Mouse (Mus musculus) hindbrain, postnatal 0 days (tissue): ENCODE data around the gene Mcrip1. TPM values are rescaled to one million over a fixed set of nuclear protein-coding genes. Genes with fewer than 3 reads are reported as not detected.
A peak's percentile ranks its signal among the peaks of the same experiment; 100 is the strongest.

Experiments used
- ATAC-seq: fragments of 200-750 bp; cut with Nextera tagmentation; 2 replicates; pipeline ENCODE4 v1.8.0; 2017; ENCODE audit warnings: mild to moderate bottlenecking, moderate TSS enrichment, moderate library complexity
- DNase-seq: peaks from one replicate; pipeline ENCODE4 v3.0.0-alpha.2; 2015; ENCODE audit warnings: low spot score
- H3K27ac ChIP-seq: fragments of 300-500 bp; sonication (generic); 2 replicates; pipeline ENCODE4 v1.5.1; 2014; ENCODE audit warnings: mild to moderate bottlenecking
- H3K27me3 ChIP-seq: fragments of 300-500 bp; sonication (generic); 2 replicates; pipeline ENCODE4 v1.6.1; 2014; ENCODE audit warnings: low read length, mixed read lengths; ENCODE audit not compliant: insufficient read depth
- H3K36me3 ChIP-seq: fragments of 300-500 bp; sonication (generic); 2 replicates; pipeline ENCODE4 v1.6.1; 2014; ENCODE audit warnings: low read length, mixed read lengths; ENCODE audit not compliant: insufficient read depth
- H3K4me1 ChIP-seq: fragments of 300-500 bp; sonication (generic); 2 replicates; pipeline ENCODE4 v1.6.1; 2014; ENCODE audit warnings: antibody characterized with exemption, low read length, mixed read lengths; ENCODE audit not compliant: insufficient read depth
- H3K4me2 ChIP-seq: fragments of 300-500 bp; sonication (generic); 2 replicates; pipeline ENCODE4 v1.6.1; 2014; ENCODE audit warnings: low read depth, mild to moderate bottlenecking, low read length, moderate library complexity, mixed read lengths
- H3K4me3 ChIP-seq: fragments of 300-500 bp; sonication (generic); 2 replicates; pipeline ENCODE4 v1.5.1; 2014; ENCODE audit warnings: low read length
- H3K9ac ChIP-seq: fragments of 300-500 bp; sonication (generic); replicated peaks from 2 replicates; pipeline ENCODE4 v1.6.1; 2014; ENCODE audit warnings: mild to moderate bottlenecking, low read length, moderate library complexity, mixed read lengths
- H3K9me3 ChIP-seq: fragments of 300-500 bp; sonication (generic); 2 replicates; pipeline ENCODE4 v1.6.1; 2016; ENCODE audit warnings: low read length, mixed read lengths
- CTCF ChIP-seq: IDR thresholded peaks from 2 replicates; pipeline ENCODE4 v1.5.1; 2016; ENCODE audit warnings: antibody characterized with exemption, control low read depth, low read depth
- WGBS: fragments of 180-500 bp; shearing (Covaris S2); extraction: QIAGEN DNeasy Blood & Tissue Kit; methylation state at CpG from one replicate; pipeline ENCODE4 v1.1.7; 2014; 5-methylcytosine and 5-hydroxymethylcytosine counted together
- polyA plus RNA-seq: library from polyadenylated mRNA; unstranded; fragments of >200 nt; fragmentation: Nextera tagmentation; extraction: Ambion mirVana; gene quantifications from 2 replicates; pipeline ENCODE4 v1.2.1, GENCODE M21; 2015
- total RNA-seq: library from RNA; depleted of rRNA; stranded (reverse); fragments of >200 nt; gene quantifications from 2 replicates; pipeline ENCODE4 v1.2.3, GENCODE M21; 2014

Mcrip1 gene
- total and polyA plus RNA-seq, 2 experiments from 2014 or later, result 144 to 257 TPM

GRCm38 (mm10) chr11:120578024-120578693 is 28.6 kb upstream of the Mcrip1 start:
- Histone ChIP-seq H3K4me1 (peaks cover 18% of the 10 kb centered on the region), H3K4me2 (no peak overlapping the region), H3K9ac (no peak overlapping the region), H3K27me3 (no peaks in the 10 kb centered on the region), H3K9me3 (no peaks in the 10 kb centered on the region), H3K4me3 (no peak overlapping the region), H3K36me3 (peaks cover 24% of the 10 kb centered on the region), H3K27ac (no peak overlapping the region)
- DNase-seq (no peak), ATAC-seq (no peak)
- TF ChIP-seq CTCF, result no peak
- WGBS, result 86% methylated on average over 10 of the region's 10 CpGs

- no peak overlapping the region for H3K9ac ChIP-seq
- peak; percentile 63 for DNase-seq
- no peak for ATAC-seq
These were observed 27.9 kb upstream of the Mcrip1 start for GRCm38 (mm10) chr11:120577211-120578023.

GRCm38 (mm10) chr11:120576365-120576981 is 26.9 kb upstream of the Mcrip1 start:
- H3K36me3 ChIP-seq, result peaks cover 24% of the 10 kb centered on the region
- H3K4me2 ChIP-seq, result no peak overlapping the region
- H3K27me3 ChIP-seq, result no peaks in the 10 kb centered on the region
- H3K4me1 ChIP-seq, result peaks cover 16% of the 10 kb centered on the region
- H3K9ac ChIP-seq, result no peak overlapping the region
- DNase-seq (no peak), ATAC-seq (no peak)
- H3K4me3 ChIP-seq, result no peak overlapping the region
- 93% methylated on average over 3 of the region's 3 CpGs for WGBS
- H3K27ac ChIP-seq, result no peak overlapping the region
- TF ChIP-seq CTCF, result no peak
- H3K9me3 ChIP-seq, result no peaks in the 10 kb centered on the region

More at GRCm38 (mm10) chr11:120577211-120578023, 27.9 kb upstream of the Mcrip1 start:
- TF ChIP-seq CTCF, result peak; percentile 68
- Histone ChIP-seq H3K4me3 (no peak overlapping the region), H3K27me3 (no peaks in the 10 kb centered on the region), H3K4me2 (no peak overlapping the region), H3K9me3 (no peaks in the 10 kb centered on the region), H3K27ac (no peak overlapping the region), H3K36me3 (peaks cover 24% of the 10 kb centered on the region), H3K4me1 (peaks cover 18% of the 10 kb centered on the region)
- 78% methylated on average over 7 of the region's 7 CpGs for WGBS

GRCm38 (mm10) chr11:120575940-120576339 is 26.4 kb upstream of the Mcrip1 start:
- no peak overlapping the region for H3K9ac ChIP-seq
- DNase-seq (no peak), ATAC-seq (no peak)

GRCm38 (mm10) chr11:120575046-120575445 is 25.5 kb upstream of the Mcrip1 start:
- H3K4me1 ChIP-seq, result peaks cover 16% of the 10 kb centered on the region
- no peak overlapping the region for H3K27ac ChIP-seq
- no peaks in the 10 kb centered on the region for H3K27me3 ChIP-seq
- H3K4me2 ChIP-seq, result no peak overlapping the region
- WGBS, result 88% methylated on average over 2 of the region's 2 CpGs
- no peak overlapping the region for H3K9ac ChIP-seq
- no peak for ATAC-seq
- peaks cover 35% of the 10 kb centered on the region for H3K36me3 ChIP-seq
- H3K9me3 ChIP-seq, result no peaks in the 10 kb centered on the region
- TF ChIP-seq CTCF, result no peak
- H3K4me3 ChIP-seq, result no peak overlapping the region
- DNase-seq, result no peak

More at GRCm38 (mm10) chr11:120575940-120576339, 26.4 kb upstream of the Mcrip1 start:
- no peak overlapping the region for H3K4me2 ChIP-seq
- peaks cover 20% of the 10 kb centered on the region for H3K4me1 ChIP-seq
- TF ChIP-seq CTCF, result no peak
- H3K9me3 ChIP-seq, result no peaks in the 10 kb centered on the region
- peaks cover 27% of the 10 kb centered on the region for H3K36me3 ChIP-seq
- no peak overlapping the region for H3K27ac ChIP-seq
- no peak overlapping the region for H3K4me3 ChIP-seq
- H3K27me3 ChIP-seq, result no peaks in the 10 kb centered on the region

- WGBS, result 49% methylated on average over 5 of the region's 5 CpGs
- no peak for TF ChIP-seq CTCF
- H3K27ac ChIP-seq, result 0 out of 2 replicates have a peak overlapping the region, but pooled peaks have one; percentile 90
- ATAC-seq (no peak), DNase-seq (no peak)
- 0 out of 2 replicates have a peak overlapping the region, but pooled peaks have one; percentile 1 for H3K4me3 ChIP-seq
- no peaks in the 10 kb centered on the region for H3K27me3 ChIP-seq
- no peaks in the 10 kb centered on the region for H3K9me3 ChIP-seq
- H3K4me1 ChIP-seq, result peaks cover 13% of the 10 kb centered on the region
- H3K9ac ChIP-seq, result peak overlapping the region; percentile 77; the same call in 1 of the 2 replicates
- peaks cover 35% of the 10 kb centered on the region for H3K36me3 ChIP-seq
- peak overlapping the region; percentile 90 for H3K4me2 ChIP-seq
These were observed 24.7 kb upstream of the Mcrip1 start for GRCm38 (mm10) chr11:120574278-120574600.
